Mouse (Mus musculus): ENCODE results near the gene Isoc2a.

- TF ChIP-seq CTCF (IDR thresholded peaks at IDR 0.05; ENCODE audit: insufficient read depth, low read depth, low read length), result no peak
- TF ChIP-seq POLR2A (IDR thresholded peaks at IDR 0.05; ENCODE audit: insufficient read depth, low read depth, low read length), result no peak
Observed at GRCm38 (mm10) chr7:4906466-4906950, 29.6 kb downstream of the Isoc2a start, which contains the start of gene Gm36210.

All from olfactory bulb, adult 2 months (tissue).